Mouse (Mus musculus) kidney, postnatal 36 days (tissue): ENCODE results near the gene L3hypdh.
A peak's percentile ranks its signal among the peaks of the same experiment; 100 is the strongest.
"Not testable (repeated sequence)": the region's sequence is repeated elsewhere in the genome, so short reads cannot be mapped to it uniquely, and the experiment has no call there.

Experiments
- DNase-seq, 2 experiments: peaks; one replicate each; pipeline ENCODE4 v3.0.0; 2021 to 2022; ENCODE audit warnings: mixed read lengths in 2 of 2

Gene L3hypdh

DNA sequence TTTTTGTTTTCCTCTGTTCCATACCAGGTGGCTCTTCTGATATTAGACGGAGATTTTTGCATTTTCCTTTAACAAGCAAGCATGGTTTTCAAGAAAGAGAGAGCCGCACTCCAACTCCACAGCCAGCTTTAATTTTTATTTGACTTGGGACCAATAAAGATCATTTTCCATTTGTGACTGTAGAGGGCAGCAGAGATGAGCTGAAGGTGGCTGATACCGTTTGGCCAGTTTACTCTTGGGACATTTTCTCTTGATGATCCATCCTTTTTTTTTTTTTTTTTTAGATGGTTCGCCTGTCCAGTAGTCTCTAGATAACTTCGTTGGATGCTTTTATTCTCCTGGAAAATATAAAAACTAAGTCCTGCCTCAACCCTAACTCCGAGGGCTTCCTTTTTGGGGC lies 31.9 kb downstream of the L3hypdh start:
- DNase-seq = peak; percentile 28 to 45

DNA sequence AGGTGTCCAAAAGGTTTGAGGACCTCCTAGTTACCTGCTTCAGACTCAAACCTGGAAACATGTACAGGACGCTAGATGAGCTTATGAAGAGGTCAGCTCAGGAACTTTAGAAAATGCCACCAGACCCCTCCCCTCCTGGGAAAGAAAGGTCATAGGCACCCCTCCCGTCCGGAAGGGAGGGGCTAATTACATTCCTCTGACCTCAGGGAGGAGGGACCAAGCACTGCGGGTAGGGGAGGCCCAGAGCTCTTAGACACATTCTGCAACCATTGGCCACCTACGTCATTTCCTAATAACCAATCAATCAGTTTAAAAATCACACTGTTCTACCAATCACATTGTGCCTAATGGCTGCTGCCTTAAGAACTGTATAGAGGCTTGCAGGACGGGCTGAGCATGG lies 32.7 kb downstream of the L3hypdh start:
- DNase-seq = no peak

DNA sequence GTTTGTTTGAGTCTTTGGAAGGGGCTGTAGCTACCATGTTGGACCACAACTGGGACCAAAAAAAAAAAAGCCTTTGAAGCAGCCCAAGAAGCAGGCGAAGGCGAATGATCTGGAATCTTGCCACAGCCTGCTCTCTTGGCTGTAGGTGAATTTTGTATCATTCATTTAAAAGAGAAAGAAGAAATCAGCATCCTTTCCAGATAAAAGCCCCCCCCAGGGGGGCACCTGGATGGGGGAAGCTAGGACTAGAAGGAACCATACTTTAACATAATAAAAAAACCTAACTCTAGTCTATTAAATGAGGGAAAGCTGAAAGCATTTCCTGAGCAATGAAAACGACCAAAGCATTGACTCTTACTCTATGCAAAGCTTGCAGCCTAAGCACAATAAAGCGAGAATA lies 34.4 kb downstream of the L3hypdh start:
- no peak for DNase-seq

DNA sequence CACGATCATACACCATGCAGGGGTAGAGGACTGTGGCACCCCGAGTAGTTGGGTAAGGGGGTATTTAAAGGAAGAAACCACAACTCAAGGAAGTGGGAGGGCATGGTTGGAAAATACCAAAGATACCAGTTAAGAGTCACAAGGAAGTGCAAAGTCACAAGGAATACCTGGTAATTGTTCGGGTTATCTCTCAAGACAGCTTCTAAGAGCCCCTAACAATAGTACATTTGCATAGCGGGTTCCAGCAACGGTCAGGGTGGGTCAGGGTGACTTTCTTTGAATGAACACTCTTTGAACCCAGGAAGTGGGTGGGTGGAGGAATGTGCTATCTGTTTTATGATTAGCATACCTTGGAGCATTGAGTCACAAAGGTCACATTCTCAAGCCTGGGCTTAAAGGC lies 35.1 kb downstream of the L3hypdh start:
- not testable (repeated sequence) for DNase-seq

DNA sequence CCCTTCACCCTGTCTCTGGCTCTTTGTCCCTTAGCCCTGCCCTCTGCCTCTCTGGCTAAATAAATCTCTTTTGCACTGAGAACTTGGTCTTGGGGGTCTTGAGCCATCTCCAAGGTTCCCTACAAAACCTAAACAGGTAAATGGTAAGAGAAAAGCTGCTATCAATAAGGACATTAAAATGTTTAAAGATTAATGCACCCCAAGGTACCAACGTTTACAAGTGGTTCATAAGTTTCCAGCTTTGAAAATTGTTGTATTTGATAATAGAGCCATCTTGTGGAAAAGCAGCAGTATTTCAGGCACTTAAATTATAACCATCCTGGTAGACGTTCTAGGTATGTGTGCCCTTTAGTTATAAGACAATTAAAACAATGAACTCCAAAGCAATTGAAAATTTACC lies 37.7 kb downstream of the L3hypdh start:
- DNase-seq = no peak

DNA sequence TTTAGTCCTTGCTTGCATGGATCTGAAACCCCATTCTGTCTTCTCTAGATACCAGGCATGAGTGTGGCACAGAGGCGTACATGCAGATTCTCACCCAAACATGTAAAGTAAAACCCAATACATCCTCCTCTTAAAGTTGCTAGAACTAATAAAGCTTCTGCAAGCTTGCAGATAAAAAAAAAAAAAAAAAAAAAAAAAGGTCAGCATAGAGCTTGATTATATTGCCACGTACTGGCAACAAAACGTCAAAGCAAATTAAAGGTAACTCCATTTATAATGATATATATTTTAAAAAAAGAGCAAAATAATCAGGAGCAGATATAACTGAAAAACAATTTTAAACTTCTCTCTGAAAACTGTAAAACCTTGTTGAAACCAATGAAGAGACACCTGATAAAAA lies 44.0 kb downstream of the L3hypdh start:
- no peak for DNase-seq

DNA sequence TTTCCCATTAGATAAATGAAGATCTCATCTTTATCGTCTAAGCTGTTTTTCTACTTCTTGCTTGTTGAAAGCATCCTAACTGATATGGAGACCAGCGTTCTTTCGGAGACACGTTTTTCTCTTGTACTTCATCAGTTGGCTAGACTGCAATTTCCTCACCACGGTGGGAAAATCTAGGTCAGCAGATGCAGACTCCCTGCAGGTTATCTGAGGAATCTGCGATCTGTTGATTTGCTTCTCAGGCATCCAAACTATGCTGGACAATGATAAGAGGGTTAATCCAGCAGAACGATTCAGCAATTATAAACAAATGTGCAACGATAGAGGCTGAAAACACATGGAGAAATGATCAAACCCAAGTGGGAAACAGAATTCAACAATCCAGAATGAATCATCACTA lies 45.7 kb downstream of the L3hypdh start:
- DNase-seq = no peak

DNA sequence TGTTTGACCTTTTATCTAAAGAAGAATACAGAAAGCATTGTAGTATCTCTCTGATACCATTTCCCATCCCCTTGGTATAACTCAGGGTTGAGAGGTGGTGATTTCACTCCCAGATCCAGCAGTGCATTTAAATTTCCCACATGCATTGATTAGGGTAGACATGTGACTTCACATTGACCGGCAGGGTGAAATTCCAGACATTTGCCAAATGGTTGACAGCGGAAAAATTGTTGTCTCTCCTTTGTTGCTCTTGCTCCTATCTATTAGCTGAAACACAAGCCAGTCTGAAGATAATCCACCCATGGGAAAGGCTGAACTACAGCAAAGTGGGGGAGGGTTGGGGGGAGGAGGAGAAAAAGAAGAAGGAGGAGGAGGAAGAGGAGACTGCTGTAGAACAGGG lies 46.4 kb downstream of the L3hypdh start:
- DNase-seq = no peak

DNA sequence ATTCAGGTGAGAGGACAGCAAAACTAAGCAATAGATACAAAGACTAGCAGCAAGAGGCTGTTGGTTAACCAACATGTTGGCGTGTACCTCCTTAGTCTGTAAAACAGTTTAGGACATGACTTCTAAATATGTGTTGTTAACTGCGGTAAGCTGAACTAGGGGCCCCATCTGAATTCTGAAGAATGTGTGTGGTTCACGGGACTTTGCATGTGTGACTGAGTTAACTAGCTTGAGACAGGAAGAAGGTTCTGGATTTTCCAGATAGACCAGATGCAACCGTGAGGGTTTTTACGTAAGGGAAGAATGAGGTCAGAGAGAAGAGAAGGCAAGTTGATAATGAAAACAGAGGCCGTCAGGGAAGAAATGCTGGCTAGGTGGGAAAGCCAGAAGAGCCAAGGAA lies 48.2 kb downstream of the L3hypdh start:
- no peak for DNase-seq

DNA sequence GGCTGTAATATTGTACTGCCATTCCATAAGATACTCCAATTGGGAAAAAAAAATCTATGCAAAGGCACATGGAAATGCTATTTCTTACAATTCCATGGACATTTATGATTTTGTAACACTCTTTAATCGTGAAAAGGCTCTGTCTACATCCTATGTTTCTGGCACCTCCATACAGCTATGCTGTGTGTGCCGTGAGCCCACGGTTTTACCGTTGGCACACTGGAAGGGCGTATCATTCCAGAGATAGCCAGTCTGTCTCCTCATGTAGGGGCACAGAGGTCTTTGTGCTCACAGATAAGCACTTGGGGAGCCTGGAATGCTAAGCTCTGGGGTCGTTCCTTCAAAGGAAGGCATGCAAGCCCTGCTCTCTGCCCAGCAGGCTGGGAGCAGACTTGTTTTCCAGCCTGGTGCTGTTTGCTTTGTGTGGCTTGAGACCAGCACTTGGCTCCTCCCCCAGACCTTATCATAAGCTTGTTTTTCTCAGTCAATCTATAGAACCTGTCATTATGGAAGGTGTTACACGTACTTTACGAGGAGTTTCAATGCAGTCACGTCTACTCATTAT lies 49.1 kb downstream of the L3hypdh start:
- no peak for DNase-seq

DNA sequence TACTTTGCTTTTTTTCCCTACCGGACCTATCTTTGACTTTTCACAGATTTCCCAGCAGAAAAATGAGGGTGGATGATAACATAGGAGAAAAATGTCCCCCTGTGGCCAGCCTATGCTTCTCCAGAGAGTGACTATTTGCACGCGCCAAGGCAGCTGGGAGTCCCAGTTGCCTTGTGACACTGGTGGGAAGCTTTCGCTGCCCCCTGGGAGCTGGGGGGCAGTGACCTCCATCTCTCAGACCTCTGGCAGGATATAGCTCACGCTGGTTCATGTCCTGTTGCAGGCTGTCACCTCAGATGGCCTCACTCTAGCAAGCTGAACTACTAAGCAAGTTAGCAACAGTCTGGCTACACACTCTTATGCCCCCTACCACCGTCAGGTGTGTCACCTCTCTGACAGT lies 53.4 kb downstream of the L3hypdh start:
- DNase-seq = peak; percentile 62 to 68

DNA sequence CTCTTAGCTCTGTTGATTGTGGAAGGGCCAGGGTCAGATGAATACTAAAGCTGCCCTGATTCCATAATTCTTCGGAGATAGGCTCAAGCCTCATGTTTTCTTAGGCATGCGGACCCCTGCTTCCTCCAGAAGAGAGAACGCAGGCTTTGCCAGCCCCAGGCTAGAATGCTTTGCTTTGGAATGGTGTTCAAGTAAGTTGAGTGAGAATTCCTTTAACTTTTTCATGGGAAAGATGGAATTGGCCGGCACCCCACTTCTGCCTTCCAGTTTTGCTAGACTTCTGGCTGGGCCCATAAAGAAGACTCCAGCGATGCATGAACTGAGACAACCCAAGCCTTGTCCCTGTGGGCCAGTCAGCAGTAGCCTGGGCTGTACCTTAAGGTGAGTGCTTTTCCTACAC lies 54.1 kb downstream of the L3hypdh start:
- peak in 1 of 2 experiments; percentile 7 for DNase-seq

DNA sequence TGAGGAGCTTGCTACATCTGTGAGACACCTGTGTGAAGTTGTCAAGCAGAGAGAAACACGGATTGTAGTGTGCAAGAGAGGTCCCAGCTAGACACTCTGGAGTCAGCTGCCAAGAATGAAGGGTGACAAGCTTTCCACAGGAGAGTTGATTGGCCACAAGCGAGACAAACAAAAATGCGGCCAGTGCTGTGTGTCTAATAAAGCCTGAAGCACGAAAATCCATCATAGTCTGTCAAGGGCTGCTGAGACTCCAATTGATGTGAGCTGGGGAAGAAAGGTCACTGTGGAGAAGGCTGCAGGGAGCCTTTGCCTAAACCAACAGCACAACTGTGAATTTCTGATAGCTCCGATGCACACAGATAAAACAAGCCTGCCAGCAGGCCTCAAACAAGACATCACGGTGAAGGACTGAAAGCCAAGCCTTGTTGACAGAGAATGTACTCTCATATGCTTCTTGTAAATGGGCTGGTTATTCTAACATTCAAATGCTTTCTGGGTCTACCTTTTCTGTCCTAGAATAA lies 59.9 kb downstream of the L3hypdh start:
- DNase-seq = no peak

DNA sequence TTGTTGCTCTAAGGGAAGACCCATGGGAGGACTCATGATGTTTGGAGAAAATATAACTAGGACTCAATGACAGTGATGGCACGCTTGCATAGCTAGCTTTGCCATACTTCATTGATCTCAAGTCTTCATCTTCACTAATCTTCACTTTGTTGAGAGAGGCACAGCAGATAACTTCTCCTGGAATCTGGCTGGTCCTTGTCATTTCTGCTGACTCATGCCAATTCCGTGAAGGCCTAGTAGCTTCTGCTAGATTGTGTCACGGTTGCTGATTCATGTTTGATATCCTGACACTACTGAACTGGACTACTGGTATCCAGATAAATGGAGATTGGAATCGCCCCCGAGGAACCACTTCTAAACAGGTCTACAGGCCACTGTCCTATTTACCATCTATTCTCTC lies 61.7 kb downstream of the L3hypdh start:
- no peak for DNase-seq
